Mouse (Mus musculus) layer of hippocampus, adult 11-12 months (tissue): ENCODE results near the gene Hint2.

Experiments used
- DNase-seq: peaks from one replicate; pipeline ENCODE4 v3.0.0; 2022; ENCODE audit warnings: low spot score

The Hint2 gene

GRCm38 (mm10) chr4:43653161-43654015 is 2.9 kb downstream of the Hint2 start, which contains the start of gene Spag8:
TSS of gene Spag8 (minus strand) at chr4:43653594.
- no peak for DNase-seq

DNA sequence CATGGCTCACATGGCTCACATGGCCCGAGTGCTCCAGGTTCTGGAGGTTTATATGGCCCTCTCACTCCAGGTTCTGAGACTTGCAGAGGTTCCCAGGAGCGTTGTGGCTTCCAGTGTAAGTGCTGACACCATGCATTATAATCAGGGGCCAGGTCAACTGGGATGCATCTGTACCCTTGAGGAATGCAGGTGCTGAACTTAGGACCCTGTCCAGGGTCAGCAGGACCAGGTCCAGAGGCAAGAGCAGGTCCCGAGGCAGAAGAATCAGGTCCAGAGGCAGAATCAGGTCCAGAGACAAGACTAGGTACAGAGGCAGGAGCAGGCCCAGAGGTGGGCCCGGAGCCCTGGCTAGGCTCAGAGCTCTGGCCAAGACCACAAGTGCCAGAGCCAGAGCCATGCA is 3.5 kb downstream of the Hint2 start:
- DNase-seq = no peak

- no peak for DNase-seq
Measured at GRCm38 (mm10) chr4:43649783-43650182, 6.5 kb downstream of the Hint2 start.

GRCm38 (mm10) chr4:43640491-43640890 is 15.8 kb downstream of the Hint2 start:
- DNase-seq = no peak

- no peak for DNase-seq
Measured at GRCm38 (mm10) chr4:43640076-43640475, 16.2 kb downstream of the Hint2 start.

DNA sequence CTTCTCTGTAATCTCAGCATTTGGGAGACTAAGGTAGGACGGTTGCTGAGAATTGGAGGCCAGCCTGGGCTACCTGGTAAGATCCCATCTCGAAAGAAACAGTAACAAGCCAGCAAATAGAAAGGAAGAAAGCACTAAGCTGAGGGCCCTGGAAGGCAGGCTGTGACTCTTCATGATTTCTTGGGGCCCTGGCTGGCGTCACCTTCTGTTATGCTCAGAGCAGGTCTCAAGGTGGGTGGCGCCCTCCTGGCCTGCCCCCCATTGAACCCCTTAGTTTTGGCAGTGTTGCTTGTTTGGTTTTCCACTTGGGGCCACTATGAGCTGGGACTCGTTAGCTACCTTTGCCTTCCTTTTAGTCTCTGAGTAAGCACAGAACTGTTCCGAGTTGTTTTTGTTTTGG is 19.5 kb downstream of the Hint2 start:
- no peak for DNase-seq

DNA sequence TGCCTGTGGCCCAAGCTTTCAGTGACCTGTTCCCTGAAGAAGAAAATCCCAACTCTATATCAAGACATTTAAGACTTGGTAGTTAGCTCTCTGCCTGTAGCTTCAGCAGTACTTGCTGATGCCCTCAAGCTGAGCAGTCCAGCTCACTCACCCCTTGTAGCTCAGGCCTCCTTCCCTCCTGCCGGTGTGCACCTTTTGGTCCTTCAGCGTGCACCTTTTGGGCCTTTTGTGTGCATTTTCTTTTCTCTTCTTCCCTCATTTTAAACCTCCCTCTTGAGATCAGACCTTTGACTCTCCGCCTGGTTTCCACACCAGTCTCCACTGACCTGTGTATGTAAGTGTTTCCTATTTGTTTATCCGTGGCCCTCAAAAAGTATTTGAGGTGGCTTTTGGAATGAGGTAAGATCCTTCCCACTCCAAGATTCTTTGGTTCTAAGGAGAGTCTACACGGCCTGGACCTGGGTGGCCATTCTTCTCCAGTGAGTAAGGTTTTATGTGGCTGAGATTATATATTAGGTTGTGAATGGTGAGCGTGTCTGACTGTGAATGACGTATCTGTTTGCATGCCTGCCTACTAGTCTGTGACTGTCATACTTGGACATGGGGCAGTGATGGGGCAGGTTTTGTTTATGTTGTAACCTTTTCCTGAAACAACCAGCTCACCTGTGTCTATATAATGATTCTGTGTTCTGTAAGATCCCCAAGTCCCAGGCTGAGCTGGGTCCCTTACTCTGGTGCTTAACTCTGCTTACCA is 21.5 kb downstream of the Hint2 start:
- no peak for DNase-seq

- no peak for DNase-seq
Measured at GRCm38 (mm10) chr4:43633736-43634135, 22.5 kb downstream of the Hint2 start.

DNA sequence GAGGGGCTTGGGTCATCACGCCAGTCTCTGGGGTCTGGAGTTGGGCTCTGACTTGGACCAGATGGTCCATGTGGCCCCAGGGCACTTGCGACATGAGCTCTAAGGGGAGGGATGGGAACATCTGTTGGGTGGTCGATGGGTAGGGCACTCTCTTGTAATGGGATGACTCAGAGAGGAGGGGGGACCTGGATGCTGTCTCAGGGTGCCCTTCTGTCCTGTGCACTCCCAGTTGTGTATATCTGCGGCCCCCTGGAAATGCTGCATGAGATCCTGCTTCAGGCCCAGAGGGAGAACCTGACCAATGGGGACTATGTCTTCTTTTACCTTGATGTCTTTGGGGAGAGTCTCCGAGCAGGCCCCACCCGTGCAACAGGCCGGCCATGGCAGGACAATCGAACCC is 23.0 kb downstream of the Hint2 start:
- no peak for DNase-seq

- no peak for DNase-seq
Measured at GRCm38 (mm10) chr4:43631956-43632920, 24.0 kb downstream of the Hint2 start.

DNA sequence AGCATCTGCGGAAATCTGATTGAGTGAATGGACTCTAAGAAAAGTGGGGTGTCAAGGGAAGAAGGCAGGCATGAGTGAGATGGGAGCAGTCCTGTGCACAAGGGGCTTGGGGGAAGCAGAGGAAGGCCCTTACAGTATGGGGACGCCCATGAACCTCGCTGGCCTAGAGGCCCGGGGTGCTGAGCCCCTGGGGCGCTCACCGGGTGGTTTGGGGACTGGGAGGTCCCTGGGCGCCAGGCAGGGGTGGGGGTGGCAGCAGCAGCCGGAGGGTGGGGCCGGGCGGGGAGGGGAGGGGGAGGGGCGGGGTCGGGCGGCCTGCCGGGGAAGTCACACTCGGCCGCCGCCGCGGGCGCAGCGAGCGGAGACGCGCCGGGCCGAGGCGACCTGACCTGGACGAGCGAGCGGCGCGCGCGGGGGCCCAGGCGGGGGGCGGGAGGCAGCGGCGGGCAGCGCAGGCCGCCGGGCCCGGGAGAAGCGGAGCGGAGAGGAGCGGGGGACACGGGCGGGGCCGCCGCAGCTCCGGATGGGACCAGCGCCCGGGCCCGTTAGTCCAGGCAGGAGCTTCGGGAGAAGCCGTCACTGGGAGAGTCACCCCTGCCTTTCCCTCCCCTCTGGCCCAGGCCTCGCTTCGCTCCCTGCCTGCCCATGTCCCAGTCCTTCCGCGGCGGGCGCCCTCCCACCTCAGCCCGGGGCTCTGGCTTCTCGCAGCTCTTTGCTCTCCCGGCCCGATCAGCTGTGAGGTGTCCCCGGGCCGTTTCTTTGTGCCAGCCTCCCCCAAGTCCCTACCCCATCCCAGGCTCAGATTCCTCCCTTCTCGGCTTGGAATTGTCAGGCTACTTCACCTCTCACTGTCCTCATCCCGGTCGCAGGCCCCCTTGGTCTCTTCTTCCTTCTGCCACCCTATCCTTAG is 25.0 kb downstream of the Hint2 start, which contains the start of gene Npr2:
Gene Npr2, plus strand, starts transcription at position 890 of the 910 bp plus-strand sequence.
- DNase-seq = no peak

DNA sequence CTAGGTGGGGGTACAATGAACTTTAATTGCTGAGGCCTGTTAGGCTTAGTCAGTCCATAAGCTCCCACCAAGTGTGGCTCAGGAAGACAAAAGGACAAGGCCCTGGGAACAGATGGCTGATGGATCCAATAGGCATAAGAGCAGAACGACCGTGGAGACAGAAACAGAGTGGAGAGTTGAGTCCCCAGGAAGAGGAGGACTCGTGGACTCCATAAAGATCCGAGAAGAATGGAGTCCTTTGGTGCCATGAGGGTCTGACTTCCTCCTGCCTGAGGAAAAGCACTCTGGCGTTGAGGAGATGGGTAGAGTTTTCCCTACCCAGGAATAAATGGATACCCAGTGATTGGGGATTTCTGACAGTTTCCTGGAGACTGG is 25.6 kb downstream of the Hint2 start:
- DNase-seq = no peak

DNA sequence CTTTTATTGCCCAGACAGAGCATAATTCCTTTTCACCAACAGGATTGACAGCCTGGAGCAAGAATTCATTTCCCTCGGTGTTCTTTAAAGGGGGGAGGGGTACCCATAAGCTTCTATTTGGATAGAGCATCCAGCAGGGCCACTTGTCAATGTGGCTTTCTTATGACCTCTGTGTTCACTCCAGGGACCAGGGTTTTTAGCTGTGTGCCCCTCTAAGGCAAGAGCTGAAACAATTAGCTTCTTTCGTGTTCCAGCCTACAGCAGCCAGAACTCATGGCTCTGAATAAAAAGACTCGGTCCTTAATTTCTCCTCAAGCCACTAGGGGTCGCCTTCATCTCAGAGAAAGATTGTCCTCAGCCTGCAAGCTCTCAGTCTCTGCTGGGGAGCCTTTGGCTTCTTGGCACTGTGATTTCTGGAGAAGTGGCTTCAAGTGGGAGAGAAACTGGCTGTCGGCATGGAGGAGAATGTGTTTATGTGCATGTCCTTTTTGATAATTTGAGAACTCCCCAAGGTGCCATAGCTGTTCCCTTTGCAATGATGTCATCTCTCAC is 26.2 kb downstream of the Hint2 start:
- DNase-seq = peak; percentile 89

GRCm38 (mm10) chr4:43629106-43629817 is 27.0 kb downstream of the Hint2 start:
- DNase-seq = no peak

- no peak for DNase-seq
Measured at GRCm38 (mm10) chr4:43620146-43620778, 36.0 kb downstream of the Hint2 start.

DNA sequence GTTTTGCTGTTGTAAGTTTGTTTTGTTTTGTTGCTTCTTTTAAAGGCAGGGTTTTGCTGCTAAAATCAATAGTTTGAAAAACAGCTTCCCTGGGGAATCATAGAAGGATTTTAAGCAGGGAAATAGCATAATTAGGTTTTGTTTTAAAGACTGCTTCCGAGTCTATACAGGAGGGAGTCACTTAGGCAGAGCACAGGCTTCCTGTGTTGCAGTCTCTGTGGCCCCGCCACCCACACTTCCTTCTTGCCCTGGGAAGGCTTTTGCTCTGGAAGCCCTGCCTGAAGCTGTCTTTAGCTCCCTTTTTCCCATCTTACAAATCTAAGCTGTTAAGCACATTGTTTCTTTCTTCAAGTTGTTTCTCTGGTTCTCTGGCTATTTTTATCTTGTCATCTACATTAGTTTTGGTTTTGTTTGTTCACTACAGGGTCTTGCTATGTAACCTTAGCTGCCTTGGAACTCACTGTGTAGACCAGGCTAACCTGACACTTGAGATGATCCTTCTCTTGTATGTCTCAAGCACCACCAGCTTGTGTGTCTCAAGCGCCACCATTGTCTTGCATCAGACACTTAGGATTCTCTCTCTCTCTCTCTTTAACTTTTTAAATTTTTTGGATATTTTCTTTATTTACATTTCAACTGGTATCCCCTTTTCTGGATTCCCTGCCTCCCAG is 43.1 kb downstream of the Hint2 start:
- no peak for DNase-seq

- no peak for DNase-seq
Measured at GRCm38 (mm10) chr4:43612534-43612933, 43.7 kb downstream of the Hint2 start.

DNA sequence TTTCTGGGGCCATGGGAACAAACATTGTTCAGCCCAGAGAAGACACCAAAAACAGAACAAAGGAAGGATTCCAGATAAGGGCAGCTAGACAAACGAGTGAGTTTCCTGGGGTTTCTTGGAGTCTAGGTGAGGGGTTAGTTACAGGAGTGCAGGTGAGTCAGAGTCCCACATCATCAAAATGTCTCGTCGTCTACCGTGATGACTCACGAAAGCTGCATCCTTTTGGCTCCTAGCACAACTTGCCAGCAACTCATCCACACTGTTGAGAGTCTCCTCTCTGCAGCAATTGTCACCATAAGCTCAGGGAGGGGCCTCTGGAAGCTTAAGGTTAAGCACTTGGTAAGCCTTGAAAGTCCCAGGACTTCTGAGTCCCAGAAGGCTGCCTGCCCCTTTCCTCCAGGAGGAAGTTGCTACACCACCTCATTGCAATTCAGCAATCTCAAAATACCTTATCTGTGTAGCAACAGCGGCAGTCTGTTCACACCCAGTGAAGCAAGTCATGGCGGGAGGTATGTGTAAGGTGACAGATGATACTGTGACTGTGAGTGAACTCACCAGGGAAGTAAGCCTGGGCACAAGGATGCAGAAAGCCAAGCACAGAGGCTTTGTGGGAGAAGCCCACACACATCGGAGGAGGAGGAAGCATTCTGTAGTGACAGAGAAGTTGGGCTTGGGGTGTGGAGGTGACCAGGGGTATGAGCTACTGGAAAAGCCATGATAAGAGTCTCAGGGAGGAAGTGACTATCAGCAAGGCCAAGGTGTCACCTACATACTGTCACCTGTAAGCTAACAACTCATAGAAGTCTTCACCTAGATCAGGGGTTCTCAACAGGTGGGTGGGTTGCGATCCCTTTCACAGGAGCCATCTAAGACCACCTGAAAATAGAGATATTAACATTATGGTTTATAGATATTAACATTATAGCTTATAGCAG is 51.2 kb downstream of the Hint2 start:
- DNase-seq = no peak
